Mouse (Mus musculus): ENCODE data around the gene Acadsb.
"Not testable (repeated sequence)": the region's sequence is repeated elsewhere in the genome, so short reads cannot be mapped to it uniquely, and the experiment has no call there.

Gene Acadsb

DNA sequence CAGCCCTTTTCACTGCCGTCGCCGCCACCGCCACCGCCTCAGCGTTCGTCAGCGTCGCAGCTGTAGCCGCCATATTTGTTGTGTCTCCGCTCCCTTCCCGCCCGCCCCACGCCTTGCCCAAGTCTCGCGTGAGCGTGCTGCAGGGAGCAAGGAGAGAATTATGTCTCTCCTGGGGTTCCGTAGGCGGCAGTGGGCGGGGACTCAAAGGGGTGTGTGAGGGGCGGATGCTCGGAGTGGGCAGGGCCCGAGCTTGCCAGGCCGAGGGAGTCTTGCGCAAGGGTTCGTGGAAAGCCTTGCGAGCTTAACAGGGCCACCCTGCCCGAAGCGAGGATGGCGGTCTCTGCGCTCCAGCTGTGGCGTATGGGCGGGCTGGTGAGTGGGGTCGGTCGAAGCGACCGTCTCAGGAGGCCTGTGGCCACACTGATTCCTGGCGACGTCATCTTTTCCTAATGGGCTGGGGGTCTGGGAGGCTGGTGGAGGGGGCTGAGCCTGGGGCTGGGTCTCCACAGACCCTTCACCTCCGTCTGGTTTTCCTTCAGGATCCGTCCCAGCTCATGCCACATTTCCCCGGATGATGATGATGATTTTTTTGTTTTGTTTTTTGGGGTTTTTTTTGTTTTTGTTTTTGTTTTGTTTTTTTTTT, at the start of gene Acadsb, which contains the start of gene Ikzf5:
Gene Acadsb (plus strand): TSS at position 186 of the 643 bp plus-strand sequence.
Gene Ikzf5 (minus strand): TSS at position 106 of the 643 bp plus-strand sequence.
- DNase-seq = peak; percentile 96

DNA sequence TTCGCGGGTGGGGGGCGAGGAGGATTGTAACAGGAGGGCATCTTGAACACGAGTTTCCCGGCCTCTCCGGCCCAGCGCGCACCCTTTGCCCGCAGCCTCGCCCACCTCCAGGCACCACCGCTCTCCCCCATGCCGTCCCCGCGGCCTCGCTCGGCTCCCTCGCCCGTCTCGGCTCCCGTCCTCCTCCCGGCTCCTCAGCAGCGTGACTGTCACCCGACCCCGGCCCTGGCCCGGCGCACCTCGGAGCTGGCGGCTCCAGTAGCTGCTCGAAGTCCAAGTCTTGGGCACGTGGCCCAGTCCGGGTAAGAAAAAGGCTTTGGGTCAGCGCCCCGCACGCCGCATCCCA, 48.2 kb upstream of the Acadsb start:
- DNase-seq = no peak

DNA sequence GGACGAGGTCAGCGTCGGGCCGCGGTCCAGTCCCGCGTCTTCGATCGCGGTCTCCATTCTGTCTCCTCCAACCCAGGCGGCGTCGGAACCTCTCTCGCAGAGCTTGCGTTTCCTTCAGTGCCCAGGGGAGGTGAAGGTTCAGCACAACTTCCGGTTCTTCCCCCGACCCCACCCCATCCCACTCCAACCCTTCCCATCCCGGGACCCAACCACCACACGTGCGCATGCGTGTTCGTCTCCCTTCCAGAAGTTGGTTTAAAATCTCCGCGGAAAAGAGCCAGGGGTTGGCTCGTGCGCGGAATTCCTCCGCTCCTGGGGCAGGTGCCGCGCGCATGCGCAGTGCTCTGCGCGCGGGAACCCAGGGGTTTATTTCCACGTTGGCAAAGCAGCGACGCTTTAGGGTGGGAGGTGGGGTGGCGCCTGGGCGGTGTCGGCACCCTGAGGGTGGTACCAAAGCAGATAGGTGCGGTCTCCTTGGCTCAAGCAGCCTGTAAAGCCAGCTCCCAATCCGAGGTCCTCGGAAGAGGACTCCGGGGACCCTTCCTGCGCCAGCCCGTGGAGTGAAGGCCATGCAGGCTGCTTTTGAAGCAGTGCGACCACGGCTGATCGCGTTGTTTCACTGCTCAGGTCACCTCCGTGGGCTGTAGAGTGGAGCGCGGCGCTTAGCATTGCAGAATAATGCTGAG, 47.6 kb upstream of the Acadsb start, which contains the start of gene 2310057M21Rik:
Gene 2310057M21Rik (minus strand): TSS at position 145 of the 686 bp plus-strand sequence.
- peak; percentile 96 for DNase-seq

DNA sequence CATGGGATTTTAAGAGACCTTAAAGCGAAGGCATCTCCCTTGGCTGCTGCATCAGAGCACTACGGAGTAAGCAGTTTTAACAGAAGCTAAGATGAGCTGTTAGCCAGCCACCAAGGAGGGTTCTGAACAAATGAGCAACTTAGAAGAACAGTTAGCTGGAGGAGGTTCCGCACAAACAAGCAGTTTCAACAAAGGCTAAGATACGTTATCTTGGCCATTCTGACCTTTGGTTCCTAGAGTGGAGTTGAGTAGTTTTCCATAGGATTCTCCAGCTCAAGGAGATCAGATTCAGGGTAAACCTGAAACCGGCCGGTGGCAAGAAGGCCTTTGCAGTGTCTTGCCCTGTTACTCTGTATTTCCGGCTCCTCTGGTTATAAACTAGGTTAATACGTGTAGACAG, 46.3 kb upstream of the Acadsb start:
- no peak for DNase-seq

DNA sequence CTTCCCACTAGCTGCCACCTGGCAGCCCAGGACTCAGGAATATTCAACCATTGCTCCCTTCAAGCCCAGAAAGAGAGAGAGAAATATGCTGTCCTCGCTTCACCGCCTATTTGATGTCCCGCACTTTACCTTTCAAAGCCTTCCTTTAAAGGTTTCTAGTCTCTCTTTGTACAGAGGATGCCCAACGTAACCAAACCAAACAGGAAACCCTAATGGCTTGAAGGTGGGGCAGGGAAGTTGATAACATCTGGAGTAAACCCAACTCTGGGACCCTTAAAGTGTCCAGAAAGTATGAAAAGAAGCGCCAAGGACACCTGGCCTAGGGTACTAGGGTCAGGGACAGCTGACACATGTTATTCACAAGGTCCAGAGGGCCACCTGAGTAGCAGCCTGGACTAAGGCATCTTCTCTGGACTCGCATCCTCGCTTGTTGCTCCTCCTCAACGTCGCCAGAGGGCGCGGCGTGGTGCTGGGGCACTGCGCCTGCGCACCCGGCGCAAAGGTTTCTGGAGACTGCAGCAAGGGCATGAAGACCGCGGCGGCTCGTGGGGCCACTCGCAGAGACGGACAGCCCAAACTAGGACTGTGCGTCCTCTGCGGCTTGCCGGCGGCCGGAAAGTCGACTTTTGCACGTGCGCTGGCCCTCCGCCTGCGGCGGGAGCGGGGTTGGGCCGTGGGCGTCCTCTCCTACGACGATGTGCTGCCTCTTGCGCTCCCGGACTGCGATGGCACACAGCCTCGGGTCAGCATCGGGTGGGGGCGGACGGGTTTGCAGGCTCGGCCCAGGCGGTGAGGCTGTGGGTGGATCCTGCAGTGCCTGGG, 39.5 kb upstream of the Acadsb start, which contains the start of gene Pstk:
Gene Pstk (plus strand): TSS at position 494 of the 822 bp plus-strand sequence.
- DNase-seq = peak; percentile 84

DNA sequence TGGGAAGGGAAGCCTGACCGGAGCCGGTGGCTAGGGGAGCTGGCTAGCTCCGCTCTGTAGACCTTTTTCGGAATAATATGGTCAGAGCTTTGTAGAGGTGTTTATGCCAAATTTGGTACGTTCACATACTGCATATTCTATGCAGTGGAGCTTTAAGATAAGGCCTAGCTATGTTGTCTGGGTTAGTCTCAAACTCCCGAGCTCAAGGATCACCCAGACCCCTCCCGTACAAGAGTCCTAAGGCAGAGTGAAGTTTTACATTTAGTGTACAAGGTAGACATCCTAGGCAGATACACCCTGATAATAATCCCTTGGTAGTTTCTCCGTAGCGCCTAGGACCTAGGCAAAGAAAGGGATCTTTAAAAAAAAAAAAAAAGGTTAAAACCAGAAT, 38.9 kb upstream of the Acadsb start:
- no peak for DNase-seq

DNA sequence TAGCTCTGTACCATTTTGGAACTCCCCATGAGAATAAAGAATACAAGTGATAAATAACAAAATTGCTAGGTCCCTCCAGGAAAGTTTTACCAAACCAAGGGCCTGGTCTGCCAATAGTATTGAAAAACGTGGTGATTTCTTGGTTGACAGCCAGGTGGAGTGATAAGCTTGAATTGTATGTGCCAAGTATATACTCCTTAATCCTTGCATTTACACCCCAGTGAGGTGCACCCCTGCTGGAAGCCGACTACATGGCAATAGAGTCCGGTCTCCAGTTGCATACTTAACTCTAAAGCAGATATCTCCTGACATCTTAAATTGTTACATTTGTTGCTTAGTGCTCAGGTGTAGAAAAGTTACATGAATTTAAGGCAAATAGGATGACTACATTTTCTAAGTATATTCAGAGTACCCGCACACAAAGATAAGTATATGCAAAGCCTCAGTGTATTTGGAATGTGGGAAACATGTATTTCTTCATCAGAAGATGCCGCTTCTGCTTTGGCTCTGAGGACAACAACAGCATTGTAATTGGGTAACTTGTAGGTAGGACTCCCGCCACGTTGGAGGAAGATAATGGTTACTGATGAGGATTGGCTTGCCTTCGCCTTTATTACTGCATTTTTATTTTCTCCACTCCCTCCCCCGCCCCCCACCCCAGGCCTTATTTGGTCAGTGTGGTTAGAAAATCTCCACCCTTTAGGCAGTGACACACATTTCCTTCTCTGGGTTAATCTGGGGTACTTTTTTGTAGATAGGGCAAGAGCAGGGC, 38.3 kb upstream of the Acadsb start:
- no peak for DNase-seq

- DNase-seq = not testable (repeated sequence)
Measured at GRCm38 (mm10) chr7:131391761-131392160, 18.6 kb upstream of the Acadsb start.

GRCm38 (mm10) chr7:131409321-131409987, 947 bp upstream of the Acadsb start:
- no peak for DNase-seq

GRCm38 (mm10) chr7:131409988-131410385, 414 bp upstream of the Acadsb start:
- DNase-seq = no peak

GRCm38 (mm10) chr7:131411221-131411940, 980 bp downstream of the Acadsb start:
- no peak for DNase-seq

- DNase-seq = no peak
Measured at GRCm38 (mm10) chr7:131411941-131412270, 1.5 kb downstream of the Acadsb start.

- not testable (repeated sequence) for DNase-seq
Measured at GRCm38 (mm10) chr7:131416742-131417141, 6.3 kb downstream of the Acadsb start.

- no peak for DNase-seq
Measured at GRCm38 (mm10) chr7:131417605-131418004, 7.2 kb downstream of the Acadsb start.

GRCm38 (mm10) chr7:131424912-131425311, 14.5 kb downstream of the Acadsb start:
- no peak for DNase-seq

- no peak for DNase-seq
Measured at GRCm38 (mm10) chr7:131427331-131427730, 16.9 kb downstream of the Acadsb start.

- DNase-seq = peak; percentile 47
Measured at GRCm38 (mm10) chr7:131432244-131432643, 21.8 kb downstream of the Acadsb start.

GRCm38 (mm10) chr7:131434276-131434675, 23.9 kb downstream of the Acadsb start:
- no peak for DNase-seq

- DNase-seq = no peak
Measured at GRCm38 (mm10) chr7:131437051-131437450, 26.6 kb downstream of the Acadsb start.

DNA sequence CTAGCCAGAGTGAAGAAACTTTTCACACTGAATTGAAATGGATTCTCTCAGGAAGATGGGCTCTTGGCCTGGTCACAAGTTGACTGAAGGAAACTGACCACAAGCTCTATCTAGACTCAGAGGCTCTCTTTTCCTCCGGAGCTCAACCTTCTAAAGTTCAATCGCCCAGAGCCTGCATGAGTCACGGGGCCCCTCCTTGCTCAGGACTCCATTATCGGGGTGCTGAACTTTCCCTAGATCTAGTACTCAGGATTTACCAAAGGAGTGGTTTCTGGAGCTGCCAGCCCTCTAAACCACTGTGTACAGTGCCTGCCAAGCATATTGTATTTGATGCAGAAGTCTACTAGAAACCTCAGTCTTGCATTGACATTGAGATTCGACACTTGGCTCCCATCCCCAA, 46.3 kb downstream of the Acadsb start:
- no peak for DNase-seq

DNA sequence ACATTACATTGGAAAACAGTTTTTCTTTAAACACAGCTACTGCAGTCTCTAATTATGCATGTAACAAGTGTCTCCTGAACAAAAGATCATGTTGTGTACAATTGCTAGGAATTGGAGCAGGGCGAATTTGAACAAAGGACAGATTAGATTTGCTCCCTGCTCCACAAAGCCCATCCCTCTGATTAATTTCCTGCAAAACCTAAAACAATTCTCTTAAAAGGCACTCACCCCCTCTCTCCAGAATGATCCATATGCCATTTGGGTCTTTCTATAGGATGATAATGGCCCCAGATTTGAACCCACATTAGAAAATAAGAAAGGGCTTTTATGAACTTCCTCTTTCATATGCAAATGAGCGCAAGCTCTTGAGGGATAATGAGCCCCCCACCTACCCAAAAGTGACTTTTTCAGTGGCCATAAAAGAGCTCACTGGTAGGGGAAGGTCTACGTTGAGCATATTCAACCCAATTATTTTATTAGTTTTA, 54.8 kb downstream of the Acadsb start:
- DNase-seq = no peak
